Mouse (Mus musculus) bone marrow, adult 2 months (tissue): ENCODE measurements around the gene Ccdc113. TPM values are rescaled to one million over a fixed set of nuclear protein-coding genes. Genes with fewer than 3 reads are reported as not detected.

Experiments
- H3K27ac ChIP-seq: fragments of 200-500 bp; 2 replicates; pipeline ENCODE4 v1.5.1; 2012; ENCODE audit warnings: low read depth, mild to moderate bottlenecking, control low read depth, inconsistent platforms, low read length; ENCODE audit not compliant: control insufficient read depth, poor library complexity, insufficient read depth
- H3K4me1 ChIP-seq: fragments of 200-500 bp; 2 replicates; pipeline ENCODE4 v1.6.1; 2011; ENCODE audit warnings: low read length; ENCODE audit not compliant: control insufficient read depth, insufficient read depth
- H3K4me3 ChIP-seq: fragments of 200-500 bp; replicated peaks from 2 replicates; pipeline ENCODE3; 2011; ENCODE audit warnings: mild to moderate bottlenecking, low read depth, low read length, control low read depth; ENCODE audit not compliant: control insufficient read depth
- CTCF ChIP-seq: fragments of 200-500 bp; IDR thresholded peaks from 2 replicates; pipeline ENCODE4 v1.5.1; 2011; ENCODE audit warnings: low read length, control low read depth; ENCODE audit not compliant: control insufficient read depth, insufficient read depth
- POLR2A ChIP-seq: fragments of 200-500 bp; IDR thresholded peaks from 2 replicates; pipeline ENCODE4 v1.6.1; 2011; ENCODE audit warnings: low read depth, mild to moderate bottlenecking, control low read depth, low read length, borderline replicate concordance; ENCODE audit not compliant: control insufficient read depth
- WGBS: fragments of 180-500 bp; shearing (Covaris S2); methylation state at CpG from one replicate; pipeline ENCODE4 v1.1.7; 2018; 5-methylcytosine and 5-hydroxymethylcytosine counted together
- polyA plus RNA-seq: library from polyadenylated mRNA; stranded (reverse); fragments of >200 nt; gene quantifications from 2 replicates; pipeline ENCODE4 v1.2.4, GENCODE M21; 2011; ENCODE audit warnings: low replicate concordance; ENCODE audit not compliant: missing spikeins, insufficient read depth, insufficient read length

The Ccdc113 gene
- not detected in 2 replicates for polyA plus RNA-seq

DNA sequence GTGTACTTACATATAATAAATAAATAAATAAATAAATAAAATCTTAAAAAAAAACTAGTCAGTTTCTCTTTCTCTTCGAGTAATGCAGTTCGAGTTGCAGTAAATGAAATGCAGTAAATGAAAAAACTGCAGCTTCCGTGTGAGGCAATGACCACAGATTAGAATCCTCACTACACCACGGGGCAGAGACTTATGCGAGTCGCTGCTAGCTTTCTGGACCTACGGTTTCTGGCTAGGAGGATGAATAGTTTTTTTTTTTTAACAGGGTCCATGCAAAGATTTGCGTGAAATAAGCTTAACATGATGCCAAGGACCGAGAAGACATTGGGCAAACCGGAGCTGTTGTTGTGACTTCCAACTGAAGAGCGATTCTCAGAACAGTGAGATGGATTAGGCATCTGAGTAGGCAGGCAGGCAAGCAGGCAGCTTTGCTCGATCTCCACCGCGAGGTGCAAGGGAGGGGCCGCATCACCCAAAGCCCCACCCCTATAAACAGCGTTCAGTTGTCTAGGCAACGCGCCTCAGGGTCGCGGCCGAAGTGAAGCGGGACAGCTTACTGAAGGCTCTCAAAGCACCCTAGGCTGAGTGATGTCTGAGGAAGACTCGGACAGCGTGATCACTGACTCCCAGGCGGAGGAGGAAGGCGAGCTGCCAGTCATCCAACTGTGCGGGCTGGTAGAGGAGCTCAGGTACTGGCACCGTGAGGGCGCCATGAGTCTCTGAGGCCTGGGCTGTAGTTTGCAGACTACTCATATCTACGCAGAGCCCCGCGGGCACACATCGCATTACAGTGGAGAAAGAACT is at the start of gene Ccdc113:
TSS of gene Ccdc113 (plus strand) at position 502 of the 804 bp plus-strand sequence.
- TF ChIP-seq POLR2A (no peak), CTCF (no peak)
- H3K4me1 ChIP-seq: no peaks in the 10 kb centered on the region
- no peak within 1 kb of the TSS for H3K27ac ChIP-seq
- no peak within 1 kb of the TSS for H3K4me3 ChIP-seq
- 7% methylated on average over 33 of the region's 33 CpGs for WGBS

DNA sequence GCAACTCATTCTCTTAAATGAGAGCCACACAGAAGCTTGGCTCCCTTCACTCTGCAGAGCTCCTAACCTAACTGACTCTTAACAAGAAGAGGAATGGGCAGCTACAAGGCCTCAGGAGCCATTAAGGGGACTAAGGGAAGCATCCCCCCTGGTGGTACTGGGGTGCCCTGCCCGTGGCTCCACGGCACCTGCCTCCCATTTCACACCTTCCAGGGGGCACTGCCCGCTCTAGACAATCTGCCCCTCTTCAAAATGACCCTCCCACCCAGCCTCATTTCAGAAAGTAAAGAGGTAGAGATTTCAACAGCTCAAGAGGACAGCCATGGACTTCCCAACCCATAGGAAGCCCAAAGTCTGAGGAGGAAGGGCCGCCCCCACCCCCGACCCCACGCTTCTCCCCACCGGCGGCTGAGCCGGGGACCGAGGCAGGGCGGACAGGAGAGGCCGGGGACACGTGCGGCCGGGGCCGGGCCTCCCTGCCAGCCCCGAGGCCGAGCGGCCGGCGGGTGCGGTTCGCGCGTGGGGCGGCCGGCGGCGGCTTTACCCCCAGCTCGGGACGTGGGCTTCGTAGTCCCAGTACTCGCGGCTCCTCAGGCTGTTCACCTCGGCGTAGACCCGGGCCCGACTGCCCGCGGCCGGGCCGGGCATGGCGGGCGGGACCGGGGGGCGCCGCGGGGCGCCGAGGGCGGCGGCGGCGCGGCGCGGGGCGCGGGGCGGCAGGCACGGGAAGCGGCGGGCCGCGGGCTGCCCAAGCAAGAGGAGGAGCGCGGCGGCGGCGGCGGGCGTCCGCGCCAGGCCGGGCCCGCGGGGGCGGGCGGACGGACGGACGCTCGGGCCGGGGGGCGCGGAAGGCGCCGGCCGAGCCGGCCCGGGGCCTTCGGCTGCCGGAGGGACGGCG is 45.8 kb upstream of the Ccdc113 start:
- peak overlapping the region; percentile 71 for H3K4me3 ChIP-seq
- H3K27ac ChIP-seq: peak overlapping the region; percentile 58; the same call in 1 of the 2 replicates
- no peaks in the 10 kb centered on the region; the same call in 1 of the 2 replicates for H3K4me1 ChIP-seq
- TF ChIP-seq CTCF (no peak), POLR2A (no peak)
- WGBS: 6% methylated on average over 93 of the region's 95 CpGs

DNA sequence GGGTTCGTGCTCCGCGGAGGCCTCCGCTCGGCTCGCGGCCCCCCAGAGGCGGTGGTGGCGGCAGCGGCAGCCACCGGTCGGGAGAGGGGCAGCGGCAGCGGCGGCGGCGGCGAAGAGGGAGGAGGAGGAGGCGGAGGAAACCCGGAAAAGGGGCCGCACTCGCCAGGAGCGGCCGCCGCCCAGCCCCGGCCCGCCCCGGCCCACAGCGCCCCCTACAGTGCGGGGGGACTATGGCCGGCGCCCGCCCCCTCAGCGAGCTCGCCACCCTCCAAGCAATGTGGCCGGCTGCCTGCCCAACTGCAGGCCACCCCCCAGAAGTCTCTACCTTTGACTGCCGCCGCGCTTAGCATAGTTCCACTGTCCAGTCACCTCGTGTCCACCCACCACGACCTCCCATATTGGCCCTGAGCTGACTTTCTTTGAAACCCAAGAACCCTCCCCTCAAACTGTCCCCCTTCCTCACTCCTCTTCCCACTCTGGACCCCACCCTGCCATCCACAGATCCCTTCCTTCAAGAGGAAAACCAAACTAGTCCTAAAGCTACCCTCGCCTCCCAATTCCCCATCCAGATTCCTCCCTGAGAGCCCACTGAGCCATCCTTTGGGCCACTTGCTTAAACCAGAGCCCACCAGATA is 45.1 kb upstream of the Ccdc113 start:
- TF ChIP-seq POLR2A (no peak; the same call in 1 of the 2 replicates), CTCF (peak; percentile 48; the same call in 1 of the 2 replicates)
- Histone ChIP-seq H3K4me3 (peak overlapping the region; percentile 72), H3K4me1 (no peaks in the 10 kb centered on the region; the same call in 1 of the 2 replicates), H3K27ac (peak overlapping the region; percentile 58; the same call in 1 of the 2 replicates)
- 2% methylated on average over 18 of the region's 42 CpGs for WGBS

DNA sequence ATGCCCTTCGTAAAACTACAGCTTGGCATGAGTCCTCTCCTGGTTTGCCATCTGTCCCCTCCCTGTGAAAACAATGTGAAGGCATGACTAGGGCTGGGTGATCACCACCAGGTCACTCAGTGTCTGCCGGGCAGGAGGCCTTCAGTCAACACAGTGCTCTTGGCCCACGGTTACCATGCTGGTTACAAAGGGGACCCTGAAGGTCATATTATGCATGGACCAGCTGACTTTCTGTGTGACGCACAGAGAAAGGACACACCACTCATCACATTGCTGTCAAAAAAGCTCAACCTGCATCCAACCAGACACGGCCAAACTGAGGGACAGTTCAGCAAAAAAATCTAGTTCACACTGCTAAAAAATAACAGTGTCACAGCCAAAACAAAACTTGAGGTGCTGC is 43.9 kb upstream of the Ccdc113 start, which contains the start of gene Csnk2a2:
TSS of gene Csnk2a2 (minus strand) at position 34 of the 400 bp plus-strand sequence.
- peak within 1 kb of the TSS; percentile 58; the same call in 1 of the 2 replicates for H3K27ac ChIP-seq
- WGBS: 88% methylated on average over 5 of the region's 5 CpGs
- TF ChIP-seq POLR2A (no peak), CTCF (no peak)
- no peaks in the 10 kb centered on the region; the same call in 1 of the 2 replicates for H3K4me1 ChIP-seq
- peak within 1 kb of the TSS; percentile 72 for H3K4me3 ChIP-seq

DNA sequence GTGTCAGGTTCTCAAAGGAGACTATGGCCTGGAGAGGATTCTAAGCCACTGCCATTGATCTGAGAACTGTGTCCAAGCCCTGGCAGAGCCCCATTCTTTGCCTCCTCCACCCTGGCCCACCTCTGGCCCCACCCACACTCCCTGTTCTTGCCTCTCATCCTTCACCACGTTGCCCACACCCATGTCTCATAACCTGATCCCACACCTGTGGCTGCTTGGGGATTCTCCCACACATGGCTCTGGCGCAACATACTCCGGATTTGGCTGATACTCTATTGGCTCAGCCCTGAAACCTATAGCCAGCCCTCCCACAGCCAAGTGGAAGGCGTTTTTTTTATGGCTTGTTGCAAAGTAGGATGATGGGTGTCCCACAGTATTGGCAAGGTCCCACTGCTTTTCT is 41.8 kb upstream of the Ccdc113 start:
- H3K4me3 ChIP-seq: no peak overlapping the region
- no peak overlapping the region for H3K27ac ChIP-seq
- TF ChIP-seq POLR2A (no peak), CTCF (no peak)
- WGBS: 67% methylated on average over 4 of the region's 4 CpGs
- H3K4me1 ChIP-seq: no peaks in the 10 kb centered on the region; the same call in 1 of the 2 replicates

DNA sequence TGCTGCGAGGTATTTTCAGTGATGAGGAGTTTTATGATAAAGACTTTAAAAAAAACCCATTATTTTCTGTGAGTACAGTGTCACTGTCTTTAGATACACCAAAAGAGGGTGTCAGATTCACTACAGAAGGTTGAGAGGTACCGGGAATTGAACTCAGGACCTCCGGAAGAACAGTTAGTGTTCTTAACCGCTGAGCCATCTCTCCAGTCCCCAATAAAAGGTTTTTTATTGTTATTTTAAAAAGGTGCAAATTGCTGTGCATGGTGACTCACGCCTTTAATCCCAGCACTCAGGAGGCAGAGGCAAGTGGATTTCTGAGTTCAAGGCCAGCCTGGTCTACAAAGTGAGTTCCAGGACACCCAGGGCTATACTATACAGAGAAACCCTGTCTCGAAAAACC is 38.4 kb upstream of the Ccdc113 start:
- H3K4me1 ChIP-seq: no peaks in the 10 kb centered on the region
- no peak overlapping the region for H3K4me3 ChIP-seq
- H3K27ac ChIP-seq: no peak overlapping the region
- TF ChIP-seq POLR2A (no peak), CTCF (no peak)
- 82% methylated on average over 6 of the region's 6 CpGs for WGBS

DNA sequence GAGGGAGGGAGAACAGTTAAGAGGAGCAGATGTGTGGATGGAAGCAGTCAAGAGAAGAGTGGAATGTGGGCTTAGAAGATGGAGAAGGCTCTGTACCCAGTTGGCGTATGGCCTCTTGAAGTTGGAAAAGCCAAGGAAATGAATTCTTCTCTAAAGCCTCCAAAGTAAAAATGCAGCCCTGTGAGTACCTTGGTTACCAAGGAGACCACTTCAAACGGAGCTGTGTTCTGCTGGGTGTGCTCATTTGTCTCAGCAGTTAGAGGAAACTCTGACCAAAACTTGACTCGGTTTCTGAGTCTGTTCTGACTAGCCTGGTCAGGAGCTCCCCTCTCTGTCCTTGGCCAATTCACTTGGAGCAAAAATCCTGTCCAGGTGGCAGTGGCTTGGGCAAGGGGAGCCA is 37.5 kb upstream of the Ccdc113 start:
- no peak for TF ChIP-seq CTCF
- Histone ChIP-seq H3K27ac (no peak overlapping the region), H3K4me3 (no peak overlapping the region), H3K4me1 (no peaks in the 10 kb centered on the region)
- 33% methylated on average over 3 of the region's 3 CpGs for WGBS

DNA sequence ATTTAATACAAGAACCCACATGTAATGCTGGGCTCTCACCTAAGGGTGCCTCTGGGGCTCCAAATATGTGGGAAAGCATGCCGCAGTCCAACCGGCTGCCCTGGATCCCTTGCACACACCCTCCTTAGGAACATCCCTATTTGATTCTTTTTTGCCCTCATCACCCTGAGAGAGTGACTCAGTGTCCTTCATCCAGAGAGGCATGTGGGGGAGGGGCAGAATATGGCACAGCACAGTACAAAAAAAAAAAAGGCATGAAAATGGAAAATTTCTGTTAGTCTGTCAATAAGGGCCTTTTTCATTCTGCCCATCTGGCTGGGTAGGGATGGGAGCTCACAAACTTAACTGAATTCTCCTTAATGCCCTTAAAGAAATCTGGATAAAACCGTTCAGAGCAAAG is 36.1 kb upstream of the Ccdc113 start:
- Histone ChIP-seq H3K4me3 (no peak overlapping the region), H3K4me1 (no peaks in the 10 kb centered on the region), H3K27ac (no peak overlapping the region)
- 77% methylated on average over 3 of the region's 3 CpGs for WGBS
- no peak for TF ChIP-seq CTCF
